Mouse (Mus musculus): ENCODE measurements at regions not wholly inside any gene's neighbourhood (a gene's known extent, or its start where the extent isn't known, plus 50 kb on each side); places are given as distances from the start of the nearest gene placed in this dataset.

DNA sequence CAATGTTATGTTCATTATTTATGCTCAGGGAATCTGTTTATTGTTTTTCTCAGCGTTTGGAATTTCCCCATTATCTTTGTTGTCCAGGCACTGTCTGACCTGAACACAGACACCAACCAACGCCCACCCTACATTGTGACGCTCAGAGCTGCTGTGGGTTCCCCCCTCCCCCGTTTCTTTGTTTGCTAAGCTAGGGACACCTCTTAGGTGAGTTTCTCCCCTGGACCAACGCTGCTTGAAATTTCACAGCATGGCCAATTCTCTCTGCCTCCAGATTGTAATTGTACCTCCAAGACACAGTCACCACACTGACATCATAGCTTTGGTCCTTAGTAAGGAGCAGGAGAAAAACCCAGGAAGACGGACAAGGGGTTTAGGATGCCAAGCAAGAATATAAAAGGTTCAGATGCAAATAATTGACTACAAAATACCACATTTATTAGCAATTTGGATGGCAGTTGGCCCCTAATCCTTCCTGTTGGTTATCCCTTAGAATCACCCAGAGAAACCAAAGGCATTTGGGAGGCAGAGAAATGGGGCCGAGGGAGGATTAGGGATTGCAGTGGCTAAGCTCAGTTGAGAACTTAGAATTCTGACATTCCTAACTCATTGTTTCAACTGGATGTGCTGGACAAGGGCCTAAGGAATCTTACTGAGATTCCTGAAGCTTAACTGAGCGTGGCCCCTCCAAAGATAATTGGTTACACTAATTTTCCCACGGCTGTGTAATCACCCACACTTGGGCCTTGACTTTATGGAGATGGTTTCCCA is 76.0 kb downstream of the Gm19935 start:
- no peak for TF ChIP-seq CTCF (IDR thresholded peaks at IDR 0.05)
- no peak for TF ChIP-seq EP300 (IDR thresholded peaks at IDR 0.05)

All from lung, postnatal 0 days (tissue).